Mouse (Mus musculus): ENCODE data around the gene Trip6.

Gene Trip6

GRCm38 (mm10) chr5:137268131-137268910 lies 45.9 kb downstream of the Trip6 start:
- DNase-seq (ENCODE audit: low spot score): no peak

- DNase-seq (ENCODE audit: low spot score): no peak
Observed at GRCm38 (mm10) chr5:137264787-137265186, 49.4 kb downstream of the Trip6 start.

GRCm38 (mm10) chr5:137263897-137264720 lies 50.1 kb downstream of the Trip6 start:
- no peak for DNase-seq (ENCODE audit: low spot score)

Measured in retina, embryonic 14.5 days (tissue).